Mouse (Mus musculus) urinary bladder, postnatal 10 days (tissue): ENCODE data around the gene Hoxb1.

Source experiments
- DNase-seq: peaks from one replicate; pipeline ENCODE4 v3.0.0; 2022; ENCODE audit warnings: low spot score

The Hoxb1 gene

DNA sequence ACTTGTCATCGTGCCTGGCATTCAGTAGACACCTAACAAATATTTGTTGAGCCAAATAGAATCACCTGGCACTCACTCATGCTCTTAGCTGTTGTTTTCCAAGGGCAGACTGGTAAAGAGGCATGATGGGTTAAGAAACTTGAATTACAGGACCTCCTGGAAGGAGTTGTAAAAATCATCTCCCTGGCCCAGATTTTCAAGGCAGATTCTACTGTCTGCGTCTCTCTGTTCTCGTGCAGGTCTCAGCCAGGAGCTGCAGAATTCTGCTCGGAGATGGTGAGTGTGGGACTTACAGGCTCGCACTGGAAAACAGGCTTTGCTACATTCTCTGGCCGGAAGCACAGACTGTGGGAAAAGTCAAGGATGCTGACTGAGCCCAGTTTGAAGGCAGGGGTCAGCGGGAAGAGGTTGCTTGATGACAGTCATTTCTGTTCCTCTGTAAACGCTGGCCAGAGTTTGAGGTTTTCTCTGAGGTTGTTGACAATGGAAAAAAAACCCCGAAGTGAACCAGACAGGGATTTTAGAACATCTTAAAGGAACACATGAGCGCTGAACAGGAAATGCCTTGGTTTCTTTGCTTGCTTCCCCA lies 38.6 kb downstream of the Hoxb1 start:
- DNase-seq, result no peak

GRCm38 (mm10) chr11:96404831-96405230 lies 39.3 kb downstream of the Hoxb1 start:
- DNase-seq, result no peak

DNA sequence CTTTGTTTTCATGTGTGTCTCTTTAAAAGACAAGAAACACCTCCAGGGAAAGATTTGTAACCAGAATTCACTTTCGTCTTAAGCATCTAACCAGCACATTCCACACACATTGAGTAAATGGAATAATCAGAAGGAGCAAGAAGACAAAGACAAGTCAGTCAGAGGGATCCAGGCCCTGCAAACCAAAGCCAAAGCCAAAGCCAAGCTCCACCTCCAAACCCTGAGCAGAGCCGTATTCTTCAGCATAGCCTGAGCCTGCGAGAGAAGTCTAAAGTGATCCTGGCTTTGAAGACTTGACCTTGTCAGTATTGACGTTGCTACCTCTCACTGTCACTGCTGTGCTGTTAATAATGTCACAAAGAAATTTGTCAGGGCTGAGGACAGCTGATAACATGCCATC lies 40.0 kb downstream of the Hoxb1 start:
- DNase-seq, result no peak

- no peak for DNase-seq
These were observed 41.9 kb downstream of the Hoxb1 start for GRCm38 (mm10) chr11:96407191-96408072.

GRCm38 (mm10) chr11:96408234-96409010 lies 42.9 kb downstream of the Hoxb1 start:
- DNase-seq, result no peak

GRCm38 (mm10) chr11:96411019-96411418 lies 45.5 kb downstream of the Hoxb1 start:
- no peak for DNase-seq

GRCm38 (mm10) chr11:96411934-96412333 lies 46.4 kb downstream of the Hoxb1 start:
- no peak for DNase-seq

- DNase-seq, result no peak
These were observed 47.5 kb downstream of the Hoxb1 start for GRCm38 (mm10) chr11:96412941-96413491.

- no peak for DNase-seq
These were observed 48.0 kb downstream of the Hoxb1 start for GRCm38 (mm10) chr11:96413527-96413926.

DNA sequence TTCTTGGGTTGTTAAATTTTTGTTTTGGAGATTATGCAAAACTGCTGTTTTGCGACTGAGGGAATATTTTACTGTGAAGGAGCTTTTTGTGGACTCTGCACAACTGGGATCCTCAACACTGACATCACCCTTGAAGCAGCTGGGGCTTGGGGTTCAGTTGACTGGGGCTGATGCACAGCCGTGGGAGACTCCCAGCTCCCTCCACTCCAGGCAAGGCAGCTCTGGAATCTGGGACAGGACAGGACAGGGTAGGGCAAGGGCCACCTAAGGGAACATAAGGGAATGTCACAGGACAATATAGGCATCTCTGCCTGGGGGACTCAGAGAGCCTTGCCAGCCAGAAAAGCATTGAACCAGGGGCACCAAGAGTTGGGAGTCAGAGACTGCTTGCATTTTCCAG lies 48.5 kb downstream of the Hoxb1 start:
- DNase-seq, result no peak
